Mouse (Mus musculus): ENCODE data around the gene Rras.

Rras gene

DNA sequence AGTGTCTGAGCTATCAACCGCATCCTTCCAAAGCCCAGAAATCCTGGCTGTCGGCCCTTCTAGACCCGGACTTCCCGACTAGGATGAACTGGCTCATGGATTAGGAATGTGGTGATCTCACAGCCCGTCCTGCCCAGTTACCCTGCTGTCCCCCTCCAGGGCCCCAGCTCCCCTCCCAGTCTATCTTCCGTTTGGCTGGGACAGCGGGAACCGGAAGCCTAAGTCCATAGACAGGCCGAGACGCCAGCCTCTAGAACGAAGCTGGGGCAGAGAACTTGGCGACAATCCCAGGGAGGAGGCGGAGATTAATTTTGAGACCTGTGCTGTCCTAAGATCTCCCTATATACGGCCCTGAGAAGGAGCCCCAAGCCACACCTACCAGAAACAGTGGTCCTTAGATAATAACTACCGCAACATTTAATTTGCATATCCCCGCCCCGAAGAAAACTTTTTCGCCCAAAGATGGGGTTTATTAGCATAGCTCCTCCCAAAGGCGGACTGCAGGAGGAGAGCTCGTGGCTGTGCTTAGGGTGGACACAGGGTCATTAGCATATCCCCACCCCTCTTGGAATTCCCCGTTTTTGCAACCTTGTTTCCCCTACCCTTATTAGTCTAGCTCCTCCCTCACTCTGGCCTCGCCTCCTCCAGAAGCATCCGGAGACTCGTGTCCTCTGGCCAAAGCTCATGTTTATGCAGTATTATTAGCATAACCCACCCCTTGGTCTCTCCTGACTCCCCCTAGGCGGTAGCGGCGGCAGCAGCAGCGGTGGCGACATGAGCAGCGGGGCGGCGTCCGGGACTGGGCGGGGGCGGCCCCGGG lies at the start of gene Rras:
Rras (plus strand) TSS at position 720 of the 820 bp plus-strand sequence.
- peak; percentile 86 for DNase-seq (ENCODE audit: extremely low spot score, low spot score)

DNA sequence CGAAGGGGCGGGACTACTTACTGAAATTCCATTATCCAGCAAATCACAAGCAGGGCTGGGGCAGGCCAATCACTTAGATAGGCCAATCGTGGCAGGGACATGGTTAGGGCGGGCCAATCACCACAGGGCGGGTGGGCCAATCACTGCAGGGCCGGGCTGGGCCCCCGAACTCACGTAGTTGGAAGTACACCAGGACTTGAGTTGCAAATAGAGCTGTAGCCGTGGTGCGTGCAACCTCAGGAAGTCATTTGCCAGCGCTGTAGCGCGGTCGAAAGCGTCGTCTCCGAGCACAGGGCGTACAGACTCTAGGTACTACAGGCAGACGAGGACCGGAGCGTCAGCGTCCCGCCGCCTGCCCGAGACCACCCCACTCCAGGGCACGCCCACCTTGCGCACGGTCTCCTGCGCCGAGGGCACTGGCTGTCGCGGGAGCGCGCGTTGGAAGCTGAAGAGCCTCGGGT lies 47.5 kb upstream of the Rras start:
- DNase-seq (ENCODE audit: extremely low spot score, low spot score) = peak; percentile 91

GRCm38 (mm10) chr7:44971142-44971541 lies 46.6 kb upstream of the Rras start:
- DNase-seq (ENCODE audit: extremely low spot score, low spot score) = no peak

DNA sequence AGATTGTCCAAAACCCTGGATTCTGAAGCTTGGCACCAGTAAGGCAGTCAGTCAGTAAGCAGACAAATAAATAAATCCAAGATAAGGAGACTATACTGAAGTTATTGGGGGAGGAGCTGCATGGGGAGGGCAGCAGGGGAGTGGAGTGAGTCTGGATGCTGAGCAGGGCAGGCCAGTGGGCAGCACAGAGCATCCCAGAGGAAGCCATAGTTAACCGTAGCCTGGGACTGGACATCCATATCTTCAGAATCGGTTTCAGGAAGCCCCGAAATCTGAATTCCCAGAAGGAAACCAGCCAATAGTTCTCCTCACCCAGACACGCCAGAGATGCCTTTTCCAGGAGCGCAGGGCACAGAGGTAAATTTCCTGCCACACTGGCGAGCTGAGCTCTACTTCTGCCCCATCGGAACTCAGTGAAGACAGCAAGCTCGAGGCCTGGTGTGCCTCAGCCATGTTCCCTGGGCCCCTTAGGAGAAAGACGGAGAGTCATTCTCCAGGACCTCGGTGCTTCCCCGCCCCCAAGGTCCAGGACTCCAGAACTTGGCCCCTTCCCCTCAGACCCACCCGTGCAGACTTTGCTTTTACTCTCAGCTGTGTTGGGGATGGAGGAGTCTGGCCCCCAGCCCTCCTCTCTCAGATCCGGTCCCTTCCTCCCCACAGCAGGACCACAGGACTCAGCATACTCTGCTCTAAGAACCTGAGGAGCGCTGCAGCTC lies 44.2 kb upstream of the Rras start:
- no peak for DNase-seq (ENCODE audit: extremely low spot score, low spot score)

GRCm38 (mm10) chr7:44974383-44975116 lies 43.2 kb upstream of the Rras start, which contains the start of gene Cpt1c:
Gene Cpt1c (minus strand): TSS chr7:44974851.
- DNase-seq (ENCODE audit: extremely low spot score, low spot score) = peak; percentile 83

- no peak for DNase-seq (ENCODE audit: extremely low spot score, low spot score)
Observed at GRCm38 (mm10) chr7:44975117-44975419, 42.7 kb upstream of the Rras start.

DNA sequence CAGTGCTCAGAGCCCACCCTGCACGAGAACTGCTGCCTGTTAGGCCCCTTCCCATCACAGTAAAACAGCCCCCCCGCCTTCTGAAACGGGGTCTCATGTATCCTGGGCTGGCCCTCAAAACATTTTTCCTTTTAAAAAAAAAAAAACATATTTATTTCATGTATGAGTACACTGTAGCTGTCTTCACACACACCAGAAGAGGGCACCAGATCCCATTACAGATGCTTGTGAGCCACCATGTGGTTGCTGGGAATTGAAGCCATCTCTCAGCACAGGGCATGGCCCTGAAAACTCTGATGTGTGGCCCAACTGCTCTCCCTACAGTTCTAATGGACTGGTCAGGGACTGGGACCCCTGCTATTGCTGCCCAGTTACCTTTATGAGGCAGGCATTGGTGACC lies 39.5 kb upstream of the Rras start:
- no peak for DNase-seq (ENCODE audit: extremely low spot score, low spot score)

GRCm38 (mm10) chr7:44981539-44981938 lies 36.2 kb upstream of the Rras start:
- DNase-seq (ENCODE audit: extremely low spot score, low spot score) = no peak

DNA sequence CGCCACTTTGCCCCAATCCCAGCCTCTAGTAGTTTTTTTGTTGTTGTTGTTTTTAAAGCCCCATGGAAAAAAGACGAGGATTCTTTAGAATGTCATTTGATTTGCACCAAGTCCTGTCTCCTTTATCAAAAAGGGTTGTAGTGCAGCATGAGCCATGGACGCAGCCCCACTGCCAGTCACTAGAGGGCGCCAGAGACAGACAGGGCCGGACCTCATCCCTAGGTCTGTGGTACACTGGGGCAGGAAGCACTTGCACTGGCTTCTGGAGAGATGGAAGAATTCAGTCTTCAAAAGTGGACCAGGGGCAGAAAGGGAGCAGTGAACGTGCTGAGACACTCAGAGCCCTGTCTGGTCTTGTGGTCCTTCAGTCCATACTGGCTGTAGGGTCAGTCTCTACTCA lies 34.7 kb upstream of the Rras start:
- DNase-seq (ENCODE audit: extremely low spot score, low spot score) = peak; percentile 88

GRCm38 (mm10) chr7:44983944-44984832 lies 33.6 kb upstream of the Rras start:
- no peak for DNase-seq (ENCODE audit: extremely low spot score, low spot score)

GRCm38 (mm10) chr7:44984833-44985164 lies 33.0 kb upstream of the Rras start:
- no peak for DNase-seq (ENCODE audit: extremely low spot score, low spot score)

GRCm38 (mm10) chr7:44985595-44986191 lies 32.1 kb upstream of the Rras start:
- peak; percentile 88 for DNase-seq (ENCODE audit: extremely low spot score, low spot score)

DNA sequence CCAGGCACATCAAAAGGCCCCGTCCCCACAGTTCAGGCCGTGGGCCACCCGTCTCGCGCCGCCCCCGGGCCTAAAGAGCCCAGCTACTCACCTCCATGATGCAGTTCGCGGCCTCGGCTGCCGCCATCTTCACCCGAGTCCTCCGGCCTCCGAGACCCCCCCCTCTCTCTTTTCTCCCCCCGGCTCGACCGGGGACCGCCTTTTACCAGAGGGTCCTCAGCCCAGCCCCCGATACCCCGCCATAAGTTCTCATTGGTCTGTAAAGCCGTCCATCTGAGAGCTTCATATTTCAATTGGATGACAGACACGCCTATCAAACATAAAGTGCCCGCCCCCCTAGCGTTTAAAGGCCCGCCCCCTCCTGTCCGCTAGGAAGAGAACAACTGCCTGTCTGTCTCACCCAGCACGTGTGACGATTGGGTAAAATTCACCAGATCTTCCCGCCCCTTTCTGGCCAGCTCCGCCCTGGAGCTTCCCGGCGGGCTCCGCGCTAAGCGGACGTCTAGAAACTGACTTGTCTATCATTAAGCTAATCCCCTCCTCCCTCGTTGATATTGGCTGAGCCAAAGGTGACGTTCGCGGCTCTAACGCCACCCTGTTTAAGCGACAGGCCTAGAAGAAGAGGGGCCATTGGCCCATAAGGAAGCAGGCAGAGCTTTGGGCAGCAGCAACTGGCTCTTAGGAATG lies 31.4 kb upstream of the Rras start, which contains the start of gene Prmt1:
Prmt1 (minus strand) TSS at position 377 of the 687 bp plus-strand sequence.
- DNase-seq (ENCODE audit: extremely low spot score, low spot score) = peak; percentile 94

DNA sequence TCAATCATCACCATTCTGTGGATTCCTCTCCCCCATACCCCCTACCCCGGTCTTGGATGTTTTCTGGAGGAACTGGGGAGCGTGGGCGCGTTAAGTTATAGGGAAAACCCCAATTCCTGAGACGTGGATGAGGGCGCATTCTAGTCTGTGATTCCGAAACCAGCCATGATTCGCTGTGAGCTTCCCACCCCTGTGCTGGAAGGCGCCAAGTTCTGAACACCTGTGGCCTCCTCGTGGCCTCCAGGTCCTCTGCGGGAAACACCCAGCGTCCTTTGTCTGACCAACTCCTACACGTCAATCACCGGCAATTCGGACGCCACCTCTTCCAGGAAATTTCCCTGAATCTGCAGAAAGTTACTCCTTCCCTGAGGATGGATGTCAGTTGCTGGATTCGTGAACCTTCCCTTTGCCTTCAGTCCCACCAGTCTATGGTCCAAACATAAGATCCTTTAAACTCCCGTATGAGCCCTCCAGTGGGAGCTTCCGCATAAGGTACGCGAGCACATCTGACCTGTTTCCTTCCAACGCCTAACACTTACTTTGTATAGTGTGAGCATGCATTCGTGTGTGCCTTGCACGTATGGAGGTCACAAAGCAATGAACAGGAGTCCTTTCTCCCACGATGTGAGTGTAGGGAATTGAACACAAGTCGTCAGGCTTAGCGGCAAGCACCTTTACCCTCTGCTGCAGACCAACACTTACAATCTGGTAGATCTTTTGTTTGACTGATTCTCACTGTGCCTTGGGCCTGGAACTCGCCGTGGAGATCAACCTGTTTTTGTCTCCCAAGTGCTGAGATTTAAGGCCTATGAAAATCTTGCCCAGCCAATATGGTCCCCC lies 30.7 kb upstream of the Rras start:
- peak; percentile 84 for DNase-seq (ENCODE audit: extremely low spot score, low spot score)

GRCm38 (mm10) chr7:44996672-44997071 lies 21.1 kb upstream of the Rras start:
- DNase-seq (ENCODE audit: extremely low spot score, low spot score) = no peak

- peak; percentile 95 for DNase-seq (ENCODE audit: extremely low spot score, low spot score)
Observed at GRCm38 (mm10) chr7:44997231-44997939, 20.4 kb upstream of the Rras start, which contains the start of gene Irf3. Gene Irf3 (plus strand): TSS chr7:44997648.

DNA sequence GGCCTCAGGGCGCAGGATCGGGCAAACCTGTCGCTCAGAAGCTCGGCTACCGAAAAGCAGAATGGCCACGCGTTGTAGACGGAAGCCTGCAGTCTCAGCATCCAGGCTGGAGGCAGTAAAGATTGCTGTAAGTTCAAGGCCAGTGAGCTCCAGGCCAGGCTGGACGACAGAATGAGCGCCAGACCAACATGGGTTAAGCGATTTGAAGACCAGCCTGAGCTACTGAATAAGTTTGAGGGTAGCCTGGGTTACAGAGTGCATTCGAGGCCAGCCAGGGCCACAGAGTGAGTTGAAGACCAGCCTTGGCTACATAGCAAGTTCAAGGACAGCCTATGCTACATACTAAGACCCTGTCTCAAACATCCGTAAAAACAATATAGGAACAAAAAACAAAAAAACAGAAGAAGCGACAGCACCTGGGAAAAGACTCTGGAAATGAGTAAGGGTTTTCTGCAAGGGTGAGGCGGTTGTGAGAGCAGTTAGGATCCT lies 19.8 kb upstream of the Rras start:
- no peak for DNase-seq (ENCODE audit: extremely low spot score, low spot score)

DNA sequence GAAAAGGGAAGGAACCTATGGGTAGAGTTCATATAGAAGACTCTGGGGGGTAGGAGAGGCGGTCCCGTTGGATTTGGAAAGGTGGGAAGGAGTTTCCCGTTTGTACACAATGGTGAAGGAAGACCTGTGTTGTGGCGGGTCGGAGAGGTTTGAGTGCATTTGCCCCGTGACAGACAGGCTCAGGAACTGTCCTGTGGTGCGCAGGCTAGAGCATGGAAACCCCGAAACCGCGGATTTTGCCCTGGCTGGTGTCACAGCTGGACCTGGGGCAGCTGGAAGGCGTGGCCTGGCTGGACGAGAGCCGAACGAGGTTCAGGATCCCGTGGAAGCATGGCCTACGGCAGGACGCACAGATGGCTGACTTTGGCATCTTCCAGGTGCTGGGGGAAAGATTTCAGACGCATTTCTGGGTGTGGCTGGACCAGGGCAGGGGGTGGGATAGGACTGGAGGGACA lies 19.2 kb upstream of the Rras start, which contains the start of gene Bcl2l12:
Bcl2l12 (minus strand) TSS at position 212 of the 455 bp plus-strand sequence.
- peak; percentile 48 for DNase-seq (ENCODE audit: extremely low spot score, low spot score)
